Mouse (Mus musculus) myocyte (in vitro differentiated cells): ENCODE data around the gene Scarb1.

ENCODE experiments used
- MAX ChIP-seq: IDR thresholded peaks from one replicate; pipeline ENCODE4 v1.6.1; 2011; ENCODE audit warnings: low read depth, mild to moderate bottlenecking, control low read depth
- POLR2A ChIP-seq: IDR thresholded peaks from one replicate; pipeline ENCODE4 v1.6.1; 2011; ENCODE audit warnings: low read depth, mild to moderate bottlenecking, control low read depth, moderate library complexity; ENCODE audit not compliant: insufficient read length
- TCF12 ChIP-seq: IDR thresholded peaks from one replicate; pipeline ENCODE4 v1.6.1; 2011; ENCODE audit warnings: mild to moderate bottlenecking, control low read depth; ENCODE audit not compliant: poor library complexity, insufficient read depth, severe bottlenecking

DNA sequence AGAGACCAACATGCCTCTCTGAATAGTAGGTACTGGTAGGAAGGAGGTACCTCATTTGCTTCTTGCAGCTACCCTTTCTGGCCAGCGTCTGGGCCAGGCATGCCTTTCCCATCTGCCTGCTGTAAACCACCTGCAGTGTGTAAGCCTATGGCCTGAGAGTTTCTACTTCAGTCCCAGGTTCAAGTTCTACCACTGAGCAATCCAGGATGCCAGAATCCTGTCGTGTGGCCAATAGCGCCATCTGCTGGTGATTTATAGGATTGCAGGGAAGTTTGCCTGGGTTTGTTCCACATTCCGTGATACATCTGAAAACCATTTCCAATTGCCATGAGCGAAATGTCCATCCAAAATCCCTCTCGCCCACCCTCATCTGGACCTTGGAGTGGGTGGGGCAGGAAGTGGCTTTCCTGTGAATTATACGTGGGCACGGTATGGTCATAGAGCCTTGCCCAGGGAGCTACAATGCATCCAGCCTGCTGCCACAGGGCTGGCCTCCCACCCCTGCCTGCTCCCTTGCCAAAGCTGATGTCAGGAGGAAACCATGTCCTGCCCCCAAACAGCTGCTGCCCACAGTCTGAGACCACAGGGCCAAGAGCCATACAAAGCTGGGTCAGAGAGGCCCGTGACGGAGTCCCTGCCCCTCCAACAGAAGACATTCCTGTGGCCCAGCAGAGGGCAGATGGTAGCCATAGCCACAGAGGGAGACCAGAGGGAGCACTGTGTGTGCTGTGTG is 72.7 kb downstream of the Scarb1 start:
- TF ChIP-seq POLR2A (no peak), TCF12 (peak; percentile 93), MAX (no peak)
